Mouse (Mus musculus): Measurements from ENCODE around the gene Srsf1.

- TF ChIP-seq CTCF (IDR thresholded peaks at IDR 0.05) (no peak), EP300 (IDR thresholded peaks at IDR 0.05) (no peak)
These were observed 5.5 kb downstream of the Srsf1 start for GRCm38 (mm10) chr11:88052638-88053037.
